Mouse (Mus musculus) limb, embryonic 14.5 days (tissue): Measurements from ENCODE around the gene Scaf8. TPM values are rescaled to one million over a fixed set of nuclear protein-coding genes. Genes with fewer than 3 reads are reported as not detected.
"Not testable (repeated sequence)": the region's sequence is repeated elsewhere in the genome, so short reads cannot be mapped to it uniquely, and the experiment has no call there.

Experiments used
- ATAC-seq: fragments of 200-750 bp; cut with Nextera tagmentation; 2 replicates; pipeline ENCODE4 v1.8.0; 2017; ENCODE audit warnings: low read depth, moderate number of reproducible peaks, moderate TSS enrichment; ENCODE audit not compliant: low FRiP score
- DNase-seq: peaks from one replicate; pipeline ENCODE4 v3.0.0-alpha.2; 2015; ENCODE audit warnings: low spot score
- H3K27ac ChIP-seq: fragments of 300-500 bp; sonication (generic); replicated peaks from 2 replicates; pipeline ENCODE4 v1.5.1; 2014; ENCODE audit warnings: low read depth, mild to moderate bottlenecking, low read length, moderate library complexity, mixed read lengths
- H3K27me3 ChIP-seq: fragments of 300-500 bp; sonication (generic); 2 replicates; pipeline ENCODE4 v1.6.1; 2014; ENCODE audit warnings: low read length, mixed read lengths; ENCODE audit not compliant: control insufficient read depth, insufficient read depth
- H3K36me3 ChIP-seq: fragments of 300-500 bp; sonication (generic); 2 replicates; pipeline ENCODE4 v1.6.1; 2014; ENCODE audit warnings: mild to moderate bottlenecking, low read length, moderate library complexity, mixed read lengths; ENCODE audit not compliant: control insufficient read depth, insufficient read depth
- H3K4me1 ChIP-seq: fragments of 300-500 bp; sonication (generic); 2 replicates; pipeline ENCODE4 v1.6.1; 2014; ENCODE audit warnings: antibody characterized with exemption, low read length, mixed read lengths; ENCODE audit not compliant: control insufficient read depth, insufficient read depth
- H3K4me2 ChIP-seq: fragments of 300-500 bp; sonication (generic); replicated peaks from 2 replicates; pipeline ENCODE4 v1.6.1; 2014; ENCODE audit warnings: low read depth, mild to moderate bottlenecking, low read length, moderate library complexity; ENCODE audit not compliant: severe bottlenecking
- H3K4me3 ChIP-seq: fragments of 300-500 bp; sonication (generic); replicated peaks from 2 replicates; pipeline ENCODE4 v1.5.1; 2014; ENCODE audit warnings: low read length
- H3K9ac ChIP-seq: fragments of 300-500 bp; sonication (generic); 2 replicates; pipeline ENCODE4 v1.6.1; 2014; ENCODE audit warnings: mild to moderate bottlenecking, low read depth, low read length, moderate library complexity; ENCODE audit not compliant: severe bottlenecking
- H3K9me3 ChIP-seq: fragments of 300-500 bp; sonication (generic); 2 replicates; pipeline ENCODE4 v1.6.1; 2016; ENCODE audit warnings: low read length; ENCODE audit not compliant: control insufficient read depth
- POLR2A ChIP-seq: fragments of 200-500 bp; IDR thresholded peaks from 2 replicates; pipeline ENCODE4 v1.8.0; 2012; ENCODE audit warnings: inconsistent platforms, mild to moderate bottlenecking, moderate library complexity, borderline replicate concordance; ENCODE audit not compliant: insufficient read depth, insufficient read length; ENCODE audit errors: extremely low read depth
- WGBS: fragments of 180-500 bp; shearing (Covaris S2); extraction: QIAGEN DNeasy Blood & Tissue Kit; methylation state at CpG from one replicate; pipeline ENCODE4 v1.1.7; 2014; 5-methylcytosine and 5-hydroxymethylcytosine counted together
- polyA plus RNA-seq, 2 experiments: library from polyadenylated mRNA; depleted of rRNA in 1 of 2; stranded (reverse) in 1 of 2; unstranded in 1 of 2; fragments of >200 nt; fragmentation: Nextera tagmentation in 1 of 2; extraction: Ambion mirVana in 1 of 2; gene quantifications; 2 replicates each; pipeline versions ENCODE4 v1.2.1 to v1.2.3; 2012 to 2014

Gene Scaf8
- polyA plus RNA-seq, 2 experiments: 23.6 to 40.5 TPM

GRCm38 (mm10) chr17:3082756-3083749 lies 31.7 kb upstream of the Scaf8 start:
- not testable (repeated sequence) for H3K27ac ChIP-seq, H3K9me3 ChIP-seq, DNase-seq, H3K27me3 ChIP-seq, H3K4me1 ChIP-seq, H3K9ac ChIP-seq, ATAC-seq, H3K36me3 ChIP-seq
- Histone ChIP-seq H3K4me3 (peak overlapping the region; percentile 48), H3K4me2 (peak overlapping the region; percentile 30; the same call in 1 of the 2 replicates)
- WGBS: 3% methylated on average over 24 of the region's 25 CpGs

- H3K36me3 ChIP-seq: no peaks in the 10 kb centered on the region
- peak; percentile 78 for ATAC-seq
Measured at GRCm38 (mm10) chr17:3083886-3084550, 30.8 kb upstream of the Scaf8 start.

DNA sequence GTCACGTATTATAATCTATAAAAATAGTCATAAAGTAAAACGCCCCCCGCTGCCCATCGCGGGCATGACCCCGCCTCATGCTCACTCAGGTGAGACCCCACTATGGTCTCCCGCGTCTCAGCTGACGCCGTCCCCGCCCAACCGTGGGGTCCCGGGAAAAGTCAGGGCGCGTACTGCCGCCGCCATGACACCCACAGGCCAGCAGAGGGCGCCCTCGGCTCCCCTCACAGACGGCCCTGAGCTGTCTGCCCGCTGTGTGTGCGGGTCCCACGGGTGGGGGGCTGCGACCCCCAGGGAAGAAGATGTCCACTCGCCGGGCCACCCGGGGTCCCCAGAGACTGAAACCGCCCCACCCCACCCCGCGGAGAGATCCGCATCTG lies 30.2 kb upstream of the Scaf8 start:
- Histone ChIP-seq H3K27ac (peak overlapping the region; percentile 89), H3K9me3 (peaks cover 4% of the 10 kb centered on the region), H3K27me3 (no peaks in the 10 kb centered on the region), H3K4me1 (no peaks in the 10 kb centered on the region; the same call in 1 of the 2 replicates), H3K4me2 (peak overlapping the region; percentile 60), H3K36me3 (no peaks in the 10 kb centered on the region), H3K9ac (peak overlapping the region; percentile 49), H3K4me3 (peak overlapping the region; percentile 48)
- peak; percentile 36 for ATAC-seq
- no peak for TF ChIP-seq POLR2A
- WGBS: 2% methylated on average over 26 of the region's 31 CpGs
- peak; percentile 73 for DNase-seq

More at GRCm38 (mm10) chr17:3083886-3084550, 30.8 kb upstream of the Scaf8 start:
- Histone ChIP-seq H3K27ac (peak overlapping the region; percentile 89), H3K27me3 (no peaks in the 10 kb centered on the region), H3K4me2 (peak overlapping the region; percentile 60), H3K4me3 (peak overlapping the region; percentile 48), H3K9me3 (peaks cover 4% of the 10 kb centered on the region), H3K4me1 (no peaks in the 10 kb centered on the region; the same call in 1 of the 2 replicates), H3K9ac (peak overlapping the region; percentile 49)
- TF ChIP-seq POLR2A: no peak
- DNase-seq: peak; percentile 97
- WGBS: under 1% methylated on average over 25 of the region's 40 CpGs

DNA sequence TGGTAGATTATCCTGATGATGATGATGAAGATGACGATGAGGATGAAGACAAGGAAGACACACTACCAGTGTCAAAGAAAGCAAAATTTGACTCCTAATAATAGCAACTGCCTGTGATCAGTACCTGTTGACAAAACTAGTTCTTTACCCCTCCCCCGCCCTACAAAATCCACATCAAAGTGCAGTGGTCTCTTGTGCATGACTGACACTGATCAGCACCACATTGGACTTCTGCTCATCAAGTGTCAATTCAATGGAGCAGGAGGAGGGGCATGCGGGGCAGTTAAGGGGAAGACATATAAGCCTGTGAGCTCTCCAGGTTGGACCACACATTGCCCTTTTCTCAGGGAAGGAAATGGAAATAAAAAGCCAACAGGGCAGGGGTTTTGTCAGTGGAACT lies 29.6 kb upstream of the Scaf8 start:
- WGBS: 65% methylated on average over 3 of the region's 3 CpGs
- peak overlapping the region; percentile 48 for H3K4me3 ChIP-seq
- DNase-seq: no peak
- H3K9ac ChIP-seq: peak overlapping the region; percentile 49
- H3K9me3 ChIP-seq: peaks cover 4% of the 10 kb centered on the region
- TF ChIP-seq POLR2A: no peak
- H3K27me3 ChIP-seq: no peaks in the 10 kb centered on the region
- no peaks in the 10 kb centered on the region; the same call in 1 of the 2 replicates for H3K4me1 ChIP-seq
- H3K4me2 ChIP-seq: peak overlapping the region; percentile 60
- H3K36me3 ChIP-seq: no peaks in the 10 kb centered on the region
- no peak overlapping the region; the same call in 1 of the 2 replicates for H3K27ac ChIP-seq
- no peak for ATAC-seq

- H3K27me3 ChIP-seq: no peaks in the 10 kb centered on the region
- TF ChIP-seq POLR2A: no peak
- no peaks in the 10 kb centered on the region for H3K9me3 ChIP-seq
- DNase-seq: no peak
- H3K4me3 ChIP-seq: no peak overlapping the region
- H3K27ac ChIP-seq: no peak overlapping the region
- no peak overlapping the region for H3K4me2 ChIP-seq
- H3K36me3 ChIP-seq: no peaks in the 10 kb centered on the region
- no peak for ATAC-seq
- H3K9ac ChIP-seq: no peak overlapping the region
- no peaks in the 10 kb centered on the region for H3K4me1 ChIP-seq
- WGBS: 47% methylated on average over 4 of the region's 4 CpGs
Measured at GRCm38 (mm10) chr17:3092682-3093081, 22.1 kb upstream of the Scaf8 start.

- not testable (repeated sequence) for H3K27ac ChIP-seq, H3K9ac ChIP-seq, H3K27me3 ChIP-seq, H3K36me3 ChIP-seq, H3K9me3 ChIP-seq, ATAC-seq, H3K4me1 ChIP-seq, H3K4me2 ChIP-seq, DNase-seq, H3K4me3 ChIP-seq
- 82% methylated on average over 1 of the region's 1 CpGs for WGBS
Measured at GRCm38 (mm10) chr17:3099273-3099672, 15.5 kb upstream of the Scaf8 start.
